Mouse (Mus musculus) lung, postnatal 0 days (tissue): Measurements from ENCODE around the gene Pcyox1. TPM values are rescaled to one million over a fixed set of nuclear protein-coding genes. Genes with fewer than 3 reads are reported as not detected.
"Not testable (repeated sequence)": the region's sequence is repeated elsewhere in the genome, so short reads cannot be mapped to it uniquely, and the experiment has no call there.

Source experiments
- ATAC-seq: fragments of 200-750 bp; cut with Nextera tagmentation; 2 replicates; pipeline ENCODE4 v1.8.0; 2017; ENCODE audit warnings: moderate library complexity
- DNase-seq: peaks from one replicate; pipeline ENCODE4 v3.0.0-alpha.2; 2016; ENCODE audit warnings: low spot score
- H3K27ac ChIP-seq: fragments of 300-500 bp; sonication (generic); 2 replicates; pipeline ENCODE4 v1.5.1; 2014; ENCODE audit warnings: antibody characterized with exemption, mild to moderate bottlenecking, low read length, mixed read lengths
- H3K27me3 ChIP-seq: fragments of 300-500 bp; sonication (generic); replicated peaks from 2 replicates; pipeline ENCODE4 v1.6.1; 2014; ENCODE audit warnings: low read length, mixed read lengths; ENCODE audit not compliant: insufficient read depth
- H3K36me3 ChIP-seq: fragments of 300-500 bp; sonication (generic); 2 replicates; pipeline ENCODE4 v1.6.1; 2014; ENCODE audit warnings: low read length, mixed read lengths; ENCODE audit not compliant: insufficient read depth
- H3K4me1 ChIP-seq: fragments of 300-500 bp; sonication (generic); 2 replicates; pipeline ENCODE4 v1.6.1; 2014; ENCODE audit warnings: antibody characterized with exemption, low read depth, low read length, mixed read lengths; ENCODE audit not compliant: insufficient read depth
- H3K4me2 ChIP-seq: fragments of 300-500 bp; sonication (generic); replicated peaks from 2 replicates; pipeline ENCODE4 v1.6.1; 2014; ENCODE audit warnings: low read depth, mild to moderate bottlenecking, low read length, moderate library complexity, mixed read lengths
- H3K4me3 ChIP-seq: fragments of 300-500 bp; sonication (generic); 2 replicates; pipeline ENCODE4 v1.5.1; 2014; ENCODE audit warnings: low read depth, low read length
- H3K9ac ChIP-seq: fragments of 300-500 bp; sonication (generic); replicated peaks from 2 replicates; pipeline ENCODE4 v1.6.1; 2014; ENCODE audit warnings: low read depth, mild to moderate bottlenecking
- H3K9me3 ChIP-seq: fragments of 300-500 bp; sonication (generic); 2 replicates; pipeline ENCODE4 v1.6.1; 2016; ENCODE audit warnings: low read length, mixed read lengths
- CTCF ChIP-seq: IDR thresholded peaks from 2 replicates; pipeline ENCODE4 v1.5.1; 2016; ENCODE audit warnings: antibody characterized with exemption, mild to moderate bottlenecking
- EP300 ChIP-seq: IDR thresholded peaks from 2 replicates; pipeline ENCODE4 v1.6.1; 2016; ENCODE audit warnings: antibody characterized with exemption, mild to moderate bottlenecking, control low read depth
- WGBS: fragments of 180-500 bp; shearing (Covaris S2); extraction: QIAGEN DNeasy Blood & Tissue Kit; methylation state at CpG from one replicate; pipeline ENCODE4 v1.1.7; 2014; 5-methylcytosine and 5-hydroxymethylcytosine counted together
- polyA plus RNA-seq: library from polyadenylated mRNA; unstranded; fragments of >200 nt; fragmentation: Nextera tagmentation; extraction: Ambion mirVana; gene quantifications from 2 replicates; pipeline ENCODE4 v1.2.1, GENCODE M21; 2015

Pcyox1 gene
- polyA plus RNA-seq, 1 experiment from 2014 or later, result 54.2 TPM

DNA sequence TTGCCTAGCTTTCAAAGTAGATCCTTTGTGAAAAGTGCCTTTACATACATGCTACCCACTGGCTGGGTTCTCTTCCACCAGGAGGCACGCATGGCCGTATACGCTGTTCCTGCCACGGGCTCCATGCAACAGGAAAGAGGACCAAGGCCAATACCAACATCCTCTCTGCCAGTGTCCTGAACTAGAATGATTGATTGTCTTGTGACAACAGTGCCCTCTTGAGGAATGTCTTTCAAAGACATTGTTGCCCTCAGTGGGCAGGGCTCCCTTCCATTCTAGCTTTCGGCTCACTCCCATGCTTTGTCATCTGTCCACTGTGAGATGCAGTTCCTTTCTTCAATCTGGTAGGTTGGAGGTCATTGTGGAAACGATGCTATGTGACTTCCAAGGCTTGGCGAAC lies 47.7 kb downstream of the Pcyox1 start:
- ATAC-seq, result no peak
- 53% methylated on average over 7 of the region's 7 CpGs for WGBS
- H3K4me3 ChIP-seq, result no peak overlapping the region
- TF ChIP-seq EP300 (no peak), CTCF (peak; percentile 69)
- H3K27ac ChIP-seq, result no peak overlapping the region
- H3K36me3 ChIP-seq, result no peaks in the 10 kb centered on the region
- peak; percentile 63 for DNase-seq
- no peaks in the 10 kb centered on the region for H3K4me1 ChIP-seq
- no peak overlapping the region for H3K9ac ChIP-seq
- no peak overlapping the region for H3K4me2 ChIP-seq
- H3K27me3 ChIP-seq, result no peaks in the 10 kb centered on the region
- no peaks in the 10 kb centered on the region for H3K9me3 ChIP-seq

DNA sequence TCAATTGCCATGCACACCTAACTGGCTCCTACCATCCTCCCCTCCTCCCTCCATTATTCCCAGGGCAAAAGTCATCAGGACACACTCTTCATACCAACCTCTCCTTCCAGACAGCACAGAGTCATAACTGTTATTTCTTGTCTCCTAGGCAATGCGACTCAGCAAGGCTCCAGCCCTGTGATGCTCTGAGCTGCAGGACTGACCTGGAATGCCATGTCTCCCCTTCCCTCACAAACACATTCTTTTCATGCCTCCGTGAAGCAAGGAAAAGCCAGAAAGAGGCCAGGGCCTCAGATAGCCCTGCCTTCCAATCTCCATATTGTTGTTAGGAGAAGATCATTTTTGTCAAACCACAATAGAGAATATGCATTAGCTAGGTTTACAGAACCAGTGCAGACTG lies 50.9 kb downstream of the Pcyox1 start:
- H3K9me3 ChIP-seq, result no peaks in the 10 kb centered on the region
- no peak overlapping the region for H3K9ac ChIP-seq
- 26% methylated on average over 2 of the region's 2 CpGs for WGBS
- DNase-seq (no peak), ATAC-seq (no peak)
- no peaks in the 10 kb centered on the region for H3K36me3 ChIP-seq
- H3K4me1 ChIP-seq, result no peaks in the 10 kb centered on the region
- no peak overlapping the region for H3K4me2 ChIP-seq
- H3K27me3 ChIP-seq, result no peaks in the 10 kb centered on the region
- no peak overlapping the region for H3K27ac ChIP-seq
- H3K4me3 ChIP-seq, result no peak overlapping the region
- TF ChIP-seq EP300 (no peak), CTCF (no peak)

DNA sequence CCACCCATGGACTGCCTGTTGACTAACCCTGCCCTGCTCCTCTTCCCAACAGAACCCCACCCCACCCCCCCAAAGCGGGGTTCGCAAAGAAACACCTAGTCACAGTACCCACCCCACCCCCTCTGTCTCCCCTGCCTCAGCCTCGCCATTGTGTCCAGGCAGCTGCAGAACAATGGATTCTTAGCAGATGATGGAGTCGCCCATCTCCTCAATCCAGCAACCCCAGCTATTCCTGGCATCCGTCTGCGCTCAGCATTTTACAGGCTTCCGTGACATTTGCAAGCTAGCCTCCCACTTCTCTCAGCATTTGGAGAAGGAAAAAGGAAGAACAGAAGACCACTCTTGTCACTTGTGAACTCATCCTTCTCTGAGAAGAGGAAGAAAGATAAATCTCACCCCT lies 53.3 kb downstream of the Pcyox1 start:
- TF ChIP-seq EP300, result no peak
- no peak for TF ChIP-seq CTCF
- Histone ChIP-seq H3K4me1 (no peaks in the 10 kb centered on the region), H3K36me3 (no peaks in the 10 kb centered on the region), H3K9ac (no peak overlapping the region), H3K27me3 (no peaks in the 10 kb centered on the region), H3K4me2 (no peak overlapping the region), H3K4me3 (no peak overlapping the region), H3K27ac (no peak overlapping the region), H3K9me3 (no peaks in the 10 kb centered on the region)
- no peak for DNase-seq
- no peak for ATAC-seq
- 16% methylated on average over 7 of the region's 7 CpGs for WGBS

DNA sequence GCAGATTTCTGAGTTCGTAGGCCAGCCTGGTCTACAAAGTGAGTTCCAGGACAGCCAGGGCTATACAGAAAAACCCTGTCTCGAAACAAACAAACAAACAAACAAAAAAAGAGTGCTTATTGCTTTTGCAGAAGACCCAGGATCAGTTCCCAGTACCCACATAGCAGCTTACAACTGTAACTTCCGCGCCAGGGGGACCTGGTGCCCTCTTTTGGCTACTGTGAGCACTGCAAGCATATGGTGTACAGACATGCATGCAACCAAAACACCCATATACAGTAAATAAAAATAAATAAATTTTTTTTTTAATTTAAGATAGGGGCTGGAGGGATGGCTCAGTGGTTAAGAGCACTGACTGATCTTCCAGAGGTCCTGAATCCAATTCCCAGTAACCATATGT lies 60.6 kb downstream of the Pcyox1 start:
- not testable (repeated sequence) for H3K4me3 ChIP-seq, H3K27ac ChIP-seq, H3K9ac ChIP-seq, H3K4me1 ChIP-seq, ATAC-seq, DNase-seq, H3K4me2 ChIP-seq, H3K36me3 ChIP-seq, H3K27me3 ChIP-seq, H3K9me3 ChIP-seq
- 87% methylated on average over 4 of the region's 4 CpGs for WGBS

Other genes with a start within 250 kb of the Pcyox1 start
- gene Tgfa, start 201.9 kb downstream of the Pcyox1 start, polyA plus RNA-seq, result 1.9 and 2.3 TPM in 2 replicates
- gene Fam136a, start 31.5 kb downstream of the Pcyox1 start, polyA plus RNA-seq, result 44.7 and 45.3 TPM in 2 replicates
- gene Snrpg, start 25.9 kb downstream of the Pcyox1 start, polyA plus RNA-seq, result 234 and 251 TPM in 2 replicates
- 59.1 and 66.3 TPM in 2 replicates for gene Tia1, start 7.1 kb upstream of the Pcyox1 start, polyA plus RNA-seq
- gene Gm44790, start 29.5 kb upstream of the Pcyox1 start, polyA plus RNA-seq, result not detected in 2 replicates
- 23.3 and 23.5 TPM in 2 replicates for gene C87436, start 41.2 kb upstream of the Pcyox1 start, polyA plus RNA-seq
- 317 and 353 TPM in 2 replicates for gene Pcbp1, start 129.2 kb upstream of the Pcyox1 start, polyA plus RNA-seq
- gene Asprv1, start 231.0 kb upstream of the Pcyox1 start, polyA plus RNA-seq, result 4.4 and 4.6 TPM in 2 replicates